Mouse (Mus musculus) natural killer cell, adult 2 months (primary cell): Measurements from ENCODE around the gene Tarbp1.

Experiments
- DNase-seq, 2 experiments: peaks; one replicate each; pipeline ENCODE4 v3.0.0; 2022; ENCODE audit warnings: low spot score in 2 of 2

Gene Tarbp1

DNA sequence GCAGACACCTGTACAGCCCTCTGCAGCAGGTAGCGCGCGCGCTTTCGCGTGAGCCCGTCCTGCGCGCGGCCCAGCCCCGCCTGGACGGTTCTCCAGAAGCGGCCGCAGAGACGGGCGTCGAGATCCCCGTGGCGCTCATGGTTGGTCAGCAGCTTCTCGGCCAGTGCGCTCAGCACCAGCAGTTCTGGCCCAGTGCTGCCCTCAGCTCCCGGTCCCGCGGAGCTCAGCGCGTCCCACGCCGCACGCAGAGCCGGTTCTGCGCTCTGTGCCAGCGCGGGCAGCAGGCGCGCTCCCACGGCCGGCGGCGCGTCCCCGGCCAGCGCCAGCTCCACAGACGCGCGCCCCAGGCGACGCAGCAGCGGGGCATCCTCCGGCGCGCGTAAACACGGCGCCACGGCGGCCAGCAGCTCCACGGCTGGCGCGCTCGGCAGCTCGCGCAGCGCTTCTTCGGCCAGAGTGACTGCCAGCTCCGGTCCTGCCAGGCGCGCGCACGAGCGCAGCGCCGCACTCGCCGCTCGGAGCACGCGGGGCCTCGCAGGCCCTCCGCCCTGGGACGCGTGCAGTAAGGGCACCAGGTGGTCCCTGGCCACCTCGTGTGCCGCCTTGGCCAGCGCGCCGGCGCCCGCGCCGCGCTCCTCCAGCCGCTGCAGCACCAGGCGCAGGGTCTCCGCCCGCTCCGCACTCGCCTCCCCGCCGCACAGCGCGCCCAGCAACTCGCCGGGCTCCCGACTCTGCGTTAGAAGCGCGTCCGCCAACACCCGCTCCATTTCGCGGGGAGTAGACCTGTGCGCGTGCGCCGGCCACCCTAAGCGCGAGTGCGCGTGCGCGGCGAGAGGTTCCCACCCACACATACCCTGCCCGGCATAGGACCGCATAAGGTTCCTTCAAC, at the start of gene Tarbp1:
TSS of gene Tarbp1 (minus strand) at position 767 of the 889 bp plus-strand sequence.
- peak; percentile 75 to 88 for DNase-seq

DNA sequence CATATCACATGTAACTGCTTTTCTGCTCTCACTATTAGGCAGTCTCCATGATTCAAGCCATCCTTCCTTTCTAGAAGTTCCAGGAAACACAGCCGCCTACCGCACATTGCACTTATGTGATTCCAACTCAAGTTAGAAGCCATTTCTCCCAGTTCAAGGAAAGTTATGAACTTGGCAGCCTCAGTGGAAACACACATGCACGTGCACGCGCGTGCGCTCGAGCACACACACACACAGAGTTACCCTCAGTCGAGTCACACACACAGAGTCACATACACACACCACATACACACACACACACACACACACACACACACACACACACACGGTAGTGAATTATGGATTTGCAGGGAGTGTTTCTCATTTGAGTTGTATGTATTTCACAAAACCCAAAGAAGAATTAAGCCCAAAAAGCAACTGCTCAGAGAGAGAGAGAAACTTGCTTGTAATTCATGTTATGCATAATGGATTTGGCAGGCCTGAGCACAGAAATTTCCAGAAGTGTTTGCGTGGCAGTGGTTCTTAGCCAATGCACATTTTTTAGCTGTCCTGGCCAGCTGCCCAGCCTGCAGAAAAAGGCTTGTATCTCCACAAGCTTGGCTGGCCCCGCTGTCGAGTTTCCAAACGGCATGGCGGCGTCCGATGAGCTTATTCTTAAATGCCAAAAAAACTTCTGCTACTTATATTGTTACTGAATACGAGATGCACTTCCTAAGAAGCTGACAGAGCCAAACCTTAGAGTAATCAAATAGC, 49.5 kb upstream of the Tarbp1 start:
- DNase-seq: no peak

GRCm38 (mm10) chr8:126523060-126523574, 48.3 kb upstream of the Tarbp1 start:
- no peak for DNase-seq

DNA sequence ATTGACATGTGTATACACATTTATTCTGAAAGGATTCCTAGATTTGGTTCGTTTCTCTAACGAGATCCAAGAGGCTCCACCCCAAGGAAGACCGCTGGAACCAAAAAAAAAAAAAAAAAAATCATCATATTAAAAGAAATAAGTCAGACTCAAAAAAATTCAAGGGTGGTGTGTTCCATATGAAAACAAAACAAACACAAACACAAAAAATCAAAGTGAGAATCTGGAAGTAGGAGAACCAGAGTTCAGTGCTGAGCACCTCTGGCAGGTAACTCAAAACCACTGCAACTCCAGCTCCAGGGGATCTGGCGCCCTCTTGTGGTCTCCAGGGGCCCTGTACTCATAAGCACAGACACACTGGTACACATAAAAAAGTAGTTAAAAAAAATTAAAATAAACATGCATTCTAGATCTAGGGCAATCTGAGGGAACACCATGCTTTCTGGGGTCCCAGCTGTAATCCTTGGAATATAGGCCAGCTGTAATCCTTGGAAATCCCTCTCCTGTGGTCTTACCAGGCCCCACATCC, 44.6 kb upstream of the Tarbp1 start:
- no peak for DNase-seq

DNA sequence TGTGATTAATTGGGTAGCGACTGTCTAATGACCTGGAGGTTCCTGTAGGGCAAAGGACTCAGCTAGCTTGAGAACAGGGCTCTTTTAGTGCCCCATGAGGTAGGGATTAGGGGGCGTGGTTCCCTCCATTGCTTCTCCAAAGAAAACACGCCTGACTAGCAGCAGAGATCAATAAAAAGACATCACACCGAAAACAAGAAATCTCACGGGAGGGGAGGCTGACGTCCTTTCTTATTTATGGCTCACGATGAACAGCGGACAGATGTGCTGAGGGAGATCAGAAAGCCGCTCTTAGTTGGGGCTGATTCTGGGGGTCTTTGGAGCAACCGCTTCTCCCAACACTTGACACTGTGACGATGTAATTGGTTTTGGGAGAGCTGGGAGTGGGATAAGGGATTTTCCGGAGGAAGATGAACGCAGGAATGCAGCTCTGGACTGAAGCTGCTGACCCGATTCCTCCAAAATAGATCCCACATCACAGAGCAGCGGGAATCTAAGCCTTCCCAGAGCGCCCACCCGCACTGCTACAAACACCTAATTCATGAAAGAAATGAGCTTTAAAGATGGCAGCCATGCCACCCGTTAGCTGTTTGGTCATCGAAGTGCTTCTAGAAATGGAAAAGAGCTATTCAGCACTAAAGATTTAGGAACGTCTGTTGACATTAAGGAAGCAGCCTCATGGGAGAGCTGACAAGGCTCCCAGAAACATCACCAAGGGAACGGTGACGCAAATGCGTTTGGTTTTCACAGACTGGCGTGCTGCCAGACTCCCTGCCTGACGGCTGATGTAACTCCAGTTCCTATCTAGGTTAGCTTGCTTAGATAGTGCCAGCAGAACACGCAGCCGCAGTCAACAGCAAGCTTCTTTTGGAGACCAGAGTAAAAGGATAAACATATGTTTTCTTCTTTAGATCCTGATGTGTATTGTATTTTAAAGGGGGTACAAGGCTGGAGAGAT, 42.0 kb upstream of the Tarbp1 start:
- DNase-seq: peak; percentile 8 to 21

- DNase-seq: no peak
Measured at GRCm38 (mm10) chr8:126514011-126514964, 39.4 kb upstream of the Tarbp1 start.

GRCm38 (mm10) chr8:126510866-126511265, 36.0 kb upstream of the Tarbp1 start:
- no peak for DNase-seq

- DNase-seq: no peak
Measured at GRCm38 (mm10) chr8:126509635-126510034, 34.8 kb upstream of the Tarbp1 start.

- no peak for DNase-seq
Measured at GRCm38 (mm10) chr8:126508871-126509586, 34.2 kb upstream of the Tarbp1 start.

DNA sequence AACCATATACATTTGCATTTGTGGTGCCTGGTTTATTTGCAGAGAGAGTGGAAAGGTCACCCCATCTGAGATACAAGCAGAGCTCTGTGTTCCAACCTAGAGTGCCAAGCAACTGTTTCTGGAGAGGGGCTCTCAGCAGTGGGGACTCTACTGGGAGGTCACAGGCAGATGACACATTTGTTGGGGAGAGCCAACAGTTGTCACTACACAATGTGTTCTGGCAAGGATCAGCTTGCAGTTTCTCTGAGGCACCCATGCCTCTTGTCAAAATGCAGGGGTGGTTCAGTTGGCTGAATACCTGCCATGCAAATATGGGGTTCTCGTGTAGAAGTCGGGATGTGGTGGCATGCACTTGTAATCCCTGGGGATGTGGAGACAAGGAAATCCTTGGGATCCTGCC, 33.4 kb upstream of the Tarbp1 start:
- DNase-seq: no peak

DNA sequence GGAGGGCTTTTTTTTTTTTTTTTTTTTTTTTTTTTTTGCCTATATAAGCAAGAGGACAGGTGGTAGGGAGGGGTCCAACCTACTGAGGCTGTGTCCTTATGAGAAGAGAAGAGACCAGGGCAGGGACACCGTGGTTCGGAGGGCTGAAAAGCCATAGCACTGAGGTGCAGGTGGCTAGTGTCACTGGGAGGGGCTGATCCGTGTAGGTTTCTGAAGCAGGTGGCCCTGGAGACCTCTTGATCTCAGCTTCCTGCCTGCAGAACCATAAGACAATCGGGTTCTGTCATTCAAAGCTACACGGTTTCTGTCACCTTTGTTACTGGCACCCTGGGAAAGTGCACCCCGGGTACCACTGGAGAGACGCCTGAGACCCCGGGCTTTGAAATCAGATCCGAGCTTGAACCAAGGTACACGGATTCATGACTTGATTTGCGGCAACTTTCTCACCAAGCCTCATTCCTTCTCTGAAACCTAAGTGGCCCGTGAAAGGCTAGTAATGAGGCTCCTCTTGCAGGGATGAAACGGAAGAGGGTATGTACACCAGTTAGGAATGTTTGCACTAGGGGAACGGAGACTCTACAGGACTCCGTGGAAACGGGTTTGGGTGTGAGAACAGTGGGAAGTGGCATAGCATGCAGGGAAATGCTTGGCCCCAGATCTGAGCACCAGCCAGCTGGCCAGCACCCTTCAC, 29.8 kb upstream of the Tarbp1 start:
- no peak for DNase-seq

DNA sequence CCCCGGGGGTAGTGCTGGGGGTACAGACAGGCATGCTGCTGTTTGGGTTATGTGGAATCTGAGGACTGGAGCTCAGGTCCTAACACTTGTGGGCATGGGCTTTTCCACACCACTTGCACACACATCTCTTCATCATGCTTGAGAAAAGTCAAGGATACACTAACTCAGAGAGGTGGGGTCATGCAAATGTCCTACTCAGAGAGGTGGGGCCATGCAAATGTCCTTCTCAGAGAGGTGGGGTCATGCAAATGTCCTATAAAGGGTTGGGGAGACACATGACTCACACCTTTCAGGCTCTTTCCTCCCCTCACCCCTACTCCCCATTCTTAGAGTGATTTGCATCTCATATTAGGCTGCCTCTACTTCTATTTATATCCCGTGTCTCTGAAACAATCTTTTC, 27.9 kb upstream of the Tarbp1 start:
- peak in 1 of 2 experiments; percentile 32 for DNase-seq

- DNase-seq: no peak
Measured at GRCm38 (mm10) chr8:126499371-126499770, 24.5 kb upstream of the Tarbp1 start.

DNA sequence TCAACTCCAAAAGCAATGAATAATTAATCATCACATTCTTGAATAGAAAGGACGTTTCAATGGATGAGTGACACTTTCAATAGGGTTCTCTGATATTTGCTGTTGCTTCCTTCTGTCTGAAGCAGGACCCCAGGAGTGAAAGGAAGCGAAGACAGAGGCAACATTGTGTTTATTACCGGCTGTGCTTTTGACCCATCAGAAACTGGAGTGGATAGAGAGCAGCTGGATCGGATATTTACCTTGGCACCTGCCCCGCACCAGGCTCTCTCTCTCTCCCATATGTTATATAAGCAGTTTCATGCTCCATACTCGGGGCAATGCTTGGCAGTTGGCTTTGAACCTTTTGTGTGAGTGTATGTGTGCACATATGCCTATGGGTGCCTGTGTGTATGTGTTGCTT, 23.6 kb upstream of the Tarbp1 start:
- DNase-seq: no peak

- peak; percentile 90 to 91 for DNase-seq
Measured at GRCm38 (mm10) chr8:126497541-126498428, 22.9 kb upstream of the Tarbp1 start.

DNA sequence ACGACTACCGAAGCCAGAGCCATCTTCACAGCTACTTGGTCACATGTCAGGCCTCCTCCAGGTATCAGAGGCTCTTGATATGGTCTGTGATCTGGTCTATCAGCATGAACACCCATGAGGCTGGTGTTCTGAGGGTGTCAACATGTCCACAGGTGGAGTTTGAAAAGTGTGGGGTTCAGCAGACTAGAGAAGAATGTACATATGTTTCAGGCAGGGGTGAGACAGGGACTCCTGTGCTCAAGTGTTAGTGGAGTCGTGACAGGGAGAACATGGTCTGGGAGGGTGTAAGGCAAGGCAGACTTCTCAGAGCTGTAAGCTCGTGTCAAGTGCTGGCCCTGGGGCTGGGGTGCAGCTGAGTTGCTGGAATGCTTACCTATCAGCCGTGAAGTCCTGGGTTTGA, 22.1 kb upstream of the Tarbp1 start:
- no peak for DNase-seq

DNA sequence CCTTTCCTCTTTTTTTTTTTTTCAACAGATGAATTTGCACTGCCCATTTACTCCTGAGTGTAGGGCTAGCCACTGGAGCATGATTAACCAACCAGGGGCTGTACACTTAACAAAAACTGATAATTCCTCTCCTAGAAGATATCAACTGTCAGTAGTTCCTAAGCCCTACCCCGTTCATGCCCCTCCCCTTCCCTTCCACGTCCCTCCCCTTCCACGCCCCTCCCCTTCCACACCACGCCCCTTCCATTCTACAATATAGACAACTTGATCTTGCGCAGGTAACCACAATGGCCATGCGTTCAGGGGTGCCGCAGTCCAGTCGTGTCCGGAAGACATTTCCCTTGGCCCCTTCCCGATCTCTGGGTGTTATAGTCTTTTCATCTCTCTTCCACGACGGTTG, 20.6 kb upstream of the Tarbp1 start:
- no peak for DNase-seq
